Mouse (Mus musculus) naive thymus-derived CD4-positive, alpha-beta T cell, adult 2 months (primary cell): Measurements from ENCODE around the gene Cdh10.

Experiments
- DNase-seq: peaks from one replicate; pipeline ENCODE4 v3.0.0-alpha.2; 2011; ENCODE audit warnings: low read depth

Cdh10 gene

GRCm38 (mm10) chr15:18984891-18985290 lies 166.1 kb downstream of the Cdh10 start:
- DNase-seq, result no peak

GRCm38 (mm10) chr15:18987671-18988070 lies 168.9 kb downstream of the Cdh10 start:
- no peak for DNase-seq

DNA sequence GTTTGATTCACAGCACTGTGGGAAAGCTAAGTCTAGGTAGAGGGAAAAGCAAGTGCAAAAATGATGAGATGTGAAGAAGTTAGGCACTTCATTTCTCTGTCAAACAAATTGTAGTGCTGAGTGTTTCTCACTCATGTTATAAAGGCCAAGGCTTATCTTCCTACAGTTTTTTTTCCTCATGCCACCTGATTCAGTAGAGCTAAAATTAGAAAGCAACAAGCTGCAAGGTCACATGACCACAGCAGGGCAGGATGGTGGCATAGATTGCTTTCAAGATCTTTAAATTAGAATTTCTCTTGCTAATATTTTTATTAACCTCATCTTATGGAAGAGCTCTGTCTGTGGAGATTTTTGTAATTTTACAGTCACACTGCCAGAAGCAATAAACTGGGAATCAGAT lies 174.8 kb downstream of the Cdh10 start:
- no peak for DNase-seq

- DNase-seq, result no peak
These were observed 175.5 kb downstream of the Cdh10 start for GRCm38 (mm10) chr15:18994294-18994693.

DNA sequence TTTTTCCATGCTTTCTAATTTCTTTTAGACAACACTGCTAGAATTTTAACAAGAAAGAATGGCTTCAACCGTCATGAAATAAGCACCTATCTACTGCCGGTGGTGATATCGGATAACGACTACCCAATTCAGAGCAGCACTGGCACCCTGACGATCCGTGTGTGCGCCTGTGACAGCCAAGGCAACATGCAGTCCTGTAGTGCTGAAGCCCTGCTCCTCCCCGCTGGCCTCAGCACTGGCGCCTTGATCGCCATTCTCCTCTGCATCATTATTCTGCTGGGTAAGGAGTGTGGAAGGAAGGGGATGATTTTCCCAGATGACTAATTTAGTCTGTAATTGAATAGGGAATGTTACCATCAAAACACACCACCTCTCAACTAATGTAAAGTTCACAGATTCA lies 192.1 kb downstream of the Cdh10 start:
- DNase-seq, result no peak

- no peak for DNase-seq
These were observed 214.2 kb downstream of the Cdh10 start for GRCm38 (mm10) chr15:19032983-19033382.

- DNase-seq, result no peak
These were observed 221.3 kb downstream of the Cdh10 start for GRCm38 (mm10) chr15:19040077-19040476.
